ENCODE assay signal across 13 mouse cellular contexts in the genomic region with DNA sequence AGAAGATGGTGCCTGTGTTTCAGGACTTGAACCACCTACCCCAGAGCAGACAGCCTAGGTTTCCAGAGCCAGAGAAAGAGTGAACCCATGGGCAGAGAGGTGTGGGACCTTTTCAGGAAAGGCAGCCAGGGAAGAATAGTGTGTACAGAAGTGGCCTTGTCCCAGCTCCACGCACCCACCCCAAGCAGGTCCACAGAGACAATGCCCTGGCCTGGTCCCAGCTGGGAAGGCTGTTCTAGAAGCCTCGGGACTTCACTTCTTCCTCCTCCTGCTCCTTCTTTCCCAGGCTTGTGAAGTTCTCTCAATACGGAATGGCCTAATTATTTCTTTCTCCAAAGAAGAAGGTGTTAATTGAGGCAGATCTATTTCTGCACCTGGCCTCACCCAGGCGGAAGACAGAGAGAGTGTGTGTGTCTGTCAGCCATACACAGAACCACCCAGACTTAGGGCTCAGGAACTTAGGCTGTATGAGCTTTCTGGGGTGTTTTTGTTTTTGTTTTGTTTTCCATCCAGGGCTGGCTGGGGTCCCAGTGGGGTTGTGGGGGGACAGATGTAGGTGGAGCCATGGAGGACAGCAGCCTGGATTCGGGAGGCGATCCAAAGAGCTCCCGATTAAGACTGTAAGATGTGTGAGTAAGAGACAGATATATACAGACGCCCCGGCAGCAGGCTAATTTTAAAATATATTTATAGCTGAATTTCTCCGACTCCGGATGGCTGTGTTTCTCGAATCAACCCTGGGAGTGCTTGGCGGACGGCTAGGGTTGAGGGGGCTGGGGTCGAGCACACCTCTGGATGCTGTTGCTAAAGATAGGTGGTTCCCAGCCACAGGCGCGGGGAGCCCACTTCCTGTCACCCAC.
DNase-seq lines count a peak whose midpoint lies in the region; ATAC-seq and TF ChIP-seq lines count a peak whose summit lies in the region.
"Had no signal": no experiment of that assay in that cellular context is flagged by ENCODE, and none has a peak within 500 bp of the region (broad histone marks: within the 10 kb centered on the region; RNA-seq: fewer than 3 reads in every experiment).

No protein-coding gene starts in this region.

- peak overlapping the region; percentile 31; the same call in 1 of the 2 replicates for H3K4me2 ChIP-seq in heart, embryonic 11.5 days
- H3K4me2 ChIP-seq in intestine, embryonic 15.5 days (replicated peaks), result no peak overlapping the region
- H3K4me2 ChIP-seq: kidney, embryonic 15.5 days; liver, embryonic 15.5 days had no signal

- no peak for TF ChIP-seq CTCF in brain, embryonic 14.5 days (IDR thresholded peaks at IDR 0.05; ENCODE audit: borderline replicate concordance, extremely low read depth, insufficient read depth, insufficient read length)

- H3K36me3 ChIP-seq in heart, embryonic 11.5 days (ENCODE audit: control insufficient read depth, insufficient read depth, low read length), result no peaks in the 10 kb centered on the region
- H3K36me3 ChIP-seq in intestine, embryonic 15.5 days, result no peaks in the 10 kb centered on the region
- H3K36me3 ChIP-seq: kidney, embryonic 15.5 days; liver, embryonic 15.5 days had no signal

- no peaks in the 10 kb centered on the region for H3K27me3 ChIP-seq in heart, embryonic 11.5 days (ENCODE audit: control insufficient read depth, insufficient read depth, low read length)
- no peaks in the 10 kb centered on the region for H3K27me3 ChIP-seq in intestine, embryonic 15.5 days (replicated peaks)
- H3K27me3 ChIP-seq: kidney, embryonic 15.5 days; liver, embryonic 15.5 days had no signal

- H3K27ac ChIP-seq in heart, embryonic 11.5 days (ENCODE audit: low read depth, low read length), result no peak overlapping the region
- H3K27ac ChIP-seq in intestine, embryonic 15.5 days, result no peak overlapping the region
- H3K27ac ChIP-seq: kidney, embryonic 15.5 days; liver, embryonic 15.5 days had no signal

- no peak for ATAC-seq in heart, embryonic 11.5 days (replicated peaks; ENCODE audit: insufficient number of reproducible peaks, low FRiP score, low TSS enrichment)
- no peak for ATAC-seq in intestine, embryonic 15.5 days
- ATAC-seq: midbrain, embryonic 16.5 days had no signal

- H3K9ac ChIP-seq in heart, embryonic 11.5 days (ENCODE audit: low read depth, low read length), result 0 out of 2 replicates have a peak overlapping the region, but pooled peaks have one; percentile 10
- no peak overlapping the region for H3K9ac ChIP-seq in intestine, embryonic 15.5 days
- H3K9ac ChIP-seq: kidney, embryonic 15.5 days; liver, embryonic 15.5 days had no signal

- peaks cover 3% of the 10 kb centered on the region; the same call in 1 of the 2 replicates for H3K4me1 ChIP-seq in heart, embryonic 11.5 days (ENCODE audit: control insufficient read depth, insufficient read depth, low read length)
- no peaks in the 10 kb centered on the region for H3K4me1 ChIP-seq in intestine, embryonic 15.5 days (replicated peaks)
- H3K4me1 ChIP-seq: kidney, embryonic 15.5 days; liver, embryonic 15.5 days had no signal

- no peak for TF ChIP-seq POLR2A in brain, embryonic 14.5 days (IDR thresholded peaks at IDR 0.05; ENCODE audit: borderline replicate concordance, extremely low read depth, insufficient read depth, insufficient read length, poor library complexity, severe bottlenecking)

- WGBS in heart, embryonic 11.5 days (ENCODE audit: insufficient replicate concordance), result 51% methylated on average over 17 of the region's 17 CpGs
- 63% methylated on average over 17 of the region's 17 CpGs for WGBS in intestine, embryonic 15.5 days

- intact Hi-C loops in left cerebral cortex, postnatal 14 days (cut with DNase I), result no loop called here

- peak; percentile 22 to 26 for DNase-seq in heart, adult 18-20 months
- no peak for DNase-seq in heart, adult 11 months
- DNase-seq in brain, embryonic 14.5 days (ENCODE audit: low read depth), result peak; percentile 59
- DNase-seq in left cerebral cortex, postnatal 14 days (ENCODE audit: low spot score in 2 of 2), result peak; percentile 71 to 80
- no peak for DNase-seq in retina, postnatal 1 day
- no peak for DNase-seq in spleen, postnatal 36 days (ENCODE audit: low spot score in 2 of 2)
- DNase-seq: cerebellum, adult 9-11 months; spleen, adult 18-20 months had no signal

- no peaks in the 10 kb centered on the region for H3K9me3 ChIP-seq in heart, embryonic 11.5 days (replicated peaks; ENCODE audit: control insufficient read depth, low read length)
- no peaks in the 10 kb centered on the region for H3K9me3 ChIP-seq in intestine, embryonic 15.5 days
- H3K9me3 ChIP-seq: kidney, embryonic 15.5 days; liver, embryonic 15.5 days had no signal

- H3K4me3 ChIP-seq in heart, embryonic 11.5 days (ENCODE audit: low read depth, low read length), result no peak overlapping the region
- H3K4me3 ChIP-seq in intestine, embryonic 15.5 days (replicated peaks), result no peak overlapping the region
- H3K4me3 ChIP-seq: kidney, embryonic 15.5 days; liver, embryonic 15.5 days had no signal

Comparison
In these comparisons a context has a peak if more than half of its experiments do, and no peak if none do; other contexts are left out.
1. DNase-seq: peak in heart, adult 18-20 months (2 of 2), brain, embryonic 14.5 days (single experiment) and left cerebral cortex, postnatal 14 days (2 of 2); none in heart, adult 11 months (single experiment), retina, postnatal 1 day (single experiment) and spleen, postnatal 36 days (0 of 2).